Mouse (Mus musculus) heart, embryonic 11.5 days (tissue): Measurements from ENCODE around the gene Ibtk. TPM values are rescaled to one million over a fixed set of nuclear protein-coding genes. Genes with fewer than 3 reads are reported as not detected.

ENCODE experiments used
- ATAC-seq: fragments of 200-750 bp; cut with Nextera tagmentation; replicated peaks from 2 replicates; pipeline ENCODE4 v1.8.0; 2017; ENCODE audit warnings: moderate library complexity; ENCODE audit not compliant: insufficient number of reproducible peaks, low FRiP score, low TSS enrichment
- H3K27ac ChIP-seq: fragments of 300-500 bp; sonication (generic); 2 replicates; pipeline ENCODE4 v1.5.1; 2014; ENCODE audit warnings: mild to moderate bottlenecking, low read depth, low read length
- H3K27me3 ChIP-seq: fragments of 300-500 bp; sonication (generic); 2 replicates; pipeline ENCODE4 v1.6.1; 2014; ENCODE audit warnings: mild to moderate bottlenecking, low read length, mixed read lengths; ENCODE audit not compliant: control insufficient read depth, insufficient read depth
- H3K36me3 ChIP-seq: fragments of 300-500 bp; sonication (generic); 2 replicates; pipeline ENCODE4 v1.6.1; 2014; ENCODE audit warnings: mild to moderate bottlenecking, low read length, moderate library complexity, mixed read lengths; ENCODE audit not compliant: control insufficient read depth, insufficient read depth
- H3K4me1 ChIP-seq: fragments of 300-500 bp; sonication (generic); 2 replicates; pipeline ENCODE4 v1.6.1; 2014; ENCODE audit warnings: low read length; ENCODE audit not compliant: control insufficient read depth, insufficient read depth
- H3K4me2 ChIP-seq: fragments of 300-500 bp; sonication (generic); 2 replicates; pipeline ENCODE4 v1.6.1; 2014; ENCODE audit warnings: mild to moderate bottlenecking, moderate library complexity
- H3K4me3 ChIP-seq: fragments of 300-500 bp; sonication (generic); 2 replicates; pipeline ENCODE4 v1.5.1; 2014; ENCODE audit warnings: low read depth, low read length
- H3K9ac ChIP-seq: fragments of 300-500 bp; sonication (generic); 2 replicates; pipeline ENCODE4 v1.6.1; 2014; ENCODE audit warnings: mild to moderate bottlenecking, low read depth, low read length, moderate library complexity
- H3K9me3 ChIP-seq: fragments of 300-500 bp; sonication (generic); replicated peaks from 2 replicates; pipeline ENCODE4 v1.6.1; 2016; ENCODE audit warnings: low read length; ENCODE audit not compliant: control insufficient read depth
- WGBS: fragments of 180-500 bp; shearing (Covaris S2); extraction: QIAGEN DNeasy Blood & Tissue Kit; methylation state at CpG from one replicate; pipeline ENCODE4 v1.1.7; 2014; ENCODE audit not compliant: insufficient replicate concordance; 5-methylcytosine and 5-hydroxymethylcytosine counted together
- polyA plus RNA-seq: library from polyadenylated mRNA; unstranded; fragments of >200 nt; fragmentation: Nextera tagmentation; extraction: Ambion mirVana; gene quantifications from 2 replicates; pipeline ENCODE4 v1.2.1, GENCODE M21; 2014

Ibtk gene
- polyA plus RNA-seq, 1 experiment from 2014 or later, result 33.0 TPM

- Histone ChIP-seq H3K27ac (no peak overlapping the region), H3K4me1 (no peaks in the 10 kb centered on the region), H3K36me3 (peaks cover 11% of the 10 kb centered on the region), H3K9ac (no peak overlapping the region), H3K9me3 (no peaks in the 10 kb centered on the region; the same call in 1 of the 2 replicates), H3K4me3 (no peak overlapping the region), H3K4me2 (no peak overlapping the region), H3K27me3 (no peaks in the 10 kb centered on the region)
- WGBS, result 85% methylated on average over 6 of the region's 6 CpGs
- ATAC-seq, result no peak
Observed at GRCm38 (mm10) chr9:85685010-85685409, 64.1 kb downstream of the Ibtk start.

GRCm38 (mm10) chr9:85675131-85675905 is 73.8 kb downstream of the Ibtk start:
- Histone ChIP-seq H3K4me3 (no peak overlapping the region), H3K4me1 (no peaks in the 10 kb centered on the region), H3K27ac (no peak overlapping the region), H3K9ac (no peak overlapping the region), H3K4me2 (no peak overlapping the region), H3K27me3 (no peaks in the 10 kb centered on the region), H3K36me3 (no peaks in the 10 kb centered on the region), H3K9me3 (no peaks in the 10 kb centered on the region)
- no peak for ATAC-seq
- 79% methylated on average over 10 of the region's 10 CpGs for WGBS

DNA sequence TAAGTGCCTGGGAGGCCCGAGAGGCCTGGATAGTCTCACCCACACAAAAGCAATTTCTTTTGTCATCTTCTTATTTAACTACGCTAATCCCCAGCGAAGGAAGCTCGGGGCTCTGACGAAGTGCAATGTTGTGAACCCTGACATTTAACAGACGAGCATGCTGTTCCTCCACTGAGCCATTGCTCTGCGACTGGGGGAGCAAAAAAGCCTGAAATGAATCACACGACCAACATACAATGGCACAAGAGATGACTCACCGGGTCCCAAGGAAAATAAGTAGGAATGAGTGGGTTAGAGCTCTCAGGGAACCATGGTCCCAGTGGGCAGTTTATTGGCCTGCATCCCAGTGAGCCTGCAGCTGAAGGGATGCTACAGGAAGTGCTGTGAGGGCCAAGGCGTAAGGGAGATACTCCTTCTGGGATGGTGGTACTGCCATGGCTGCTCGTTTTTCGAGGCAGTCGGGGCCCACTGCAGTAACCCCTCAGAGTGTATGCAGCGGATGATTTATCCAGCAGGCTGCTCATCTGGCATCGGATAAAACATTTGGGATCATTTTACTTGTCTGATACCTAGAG is 75.1 kb downstream of the Ibtk start:
- Histone ChIP-seq H3K4me2 (no peak overlapping the region; the same call in 1 of the 2 replicates), H3K27ac (no peak overlapping the region)

DNA sequence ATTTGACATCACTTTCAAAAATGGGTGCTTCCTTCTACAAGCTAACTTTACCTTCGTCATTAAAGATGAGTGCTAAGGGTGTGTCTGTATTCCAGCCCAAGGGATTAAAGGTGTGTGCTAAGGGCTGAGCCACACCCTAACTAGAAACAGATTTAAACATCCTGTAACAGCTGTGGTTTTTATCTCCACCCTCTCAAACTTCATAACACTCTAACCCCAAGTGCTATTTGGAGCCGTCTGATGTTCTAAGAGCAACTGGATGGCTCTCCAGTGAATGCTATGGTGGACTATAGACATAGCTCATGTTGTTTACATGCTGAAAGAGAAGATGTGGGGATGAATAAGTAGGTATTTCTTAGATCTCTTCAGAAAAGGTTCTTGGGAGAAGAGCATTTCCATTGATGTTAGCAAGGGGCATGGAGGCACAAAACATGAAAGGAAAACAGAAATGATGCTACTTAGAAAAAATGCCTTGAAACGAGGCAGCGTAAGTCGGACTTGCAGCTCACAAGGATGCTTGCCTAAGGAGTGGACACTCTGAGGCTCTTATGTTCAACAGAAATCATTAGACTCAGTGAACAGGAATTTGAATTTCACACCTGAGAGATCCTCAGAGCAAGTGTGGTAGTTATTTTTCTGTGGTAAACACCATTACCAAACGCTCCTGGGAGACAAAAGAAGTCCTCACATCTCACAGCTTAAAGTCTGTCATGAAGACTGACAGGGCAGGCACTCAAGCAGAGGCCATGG is 77.4 kb downstream of the Ibtk start:
- no peak overlapping the region for H3K4me2 ChIP-seq
- no peaks in the 10 kb centered on the region for H3K9me3 ChIP-seq
- 80% methylated on average over 6 of the region's 6 CpGs for WGBS
- no peak overlapping the region for H3K27ac ChIP-seq
- no peaks in the 10 kb centered on the region for H3K27me3 ChIP-seq
- no peaks in the 10 kb centered on the region for H3K4me1 ChIP-seq
- H3K4me3 ChIP-seq, result no peak overlapping the region
- no peak overlapping the region for H3K9ac ChIP-seq
- H3K36me3 ChIP-seq, result no peaks in the 10 kb centered on the region
- ATAC-seq, result no peak

More for the DNA sequence above, 75.1 kb downstream of the Ibtk start:
- H3K9ac ChIP-seq, result no peak overlapping the region
- no peak; the same call in 1 of the 2 replicates for ATAC-seq
- no peaks in the 10 kb centered on the region for H3K36me3 ChIP-seq
- H3K9me3 ChIP-seq, result no peaks in the 10 kb centered on the region
- WGBS, result 47% methylated on average over 15 of the region's 15 CpGs
- H3K4me3 ChIP-seq, result no peak overlapping the region
- H3K4me1 ChIP-seq, result no peaks in the 10 kb centered on the region
- no peaks in the 10 kb centered on the region for H3K27me3 ChIP-seq

DNA sequence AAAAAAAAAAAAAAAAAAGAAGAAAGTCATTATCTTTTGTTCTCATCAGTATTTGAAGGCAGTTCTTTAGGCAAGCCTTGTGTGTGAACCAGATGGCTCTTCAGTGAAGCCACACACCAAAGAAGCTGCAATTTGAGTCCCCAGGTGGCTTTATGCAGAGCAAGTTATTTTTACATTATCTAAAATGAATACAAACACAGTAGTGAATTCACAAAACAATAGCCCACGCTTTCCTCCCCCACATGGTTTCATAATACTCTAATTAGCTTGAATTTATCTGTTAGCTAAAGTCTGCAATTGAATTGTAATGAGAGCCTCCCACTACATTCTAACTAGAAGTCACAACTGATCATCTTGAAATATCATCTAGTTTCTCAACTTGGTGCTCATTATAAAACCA is 84.8 kb downstream of the Ibtk start:
- 79% methylated on average over 1 of the region's 1 CpGs for WGBS
- Histone ChIP-seq H3K4me2 (no peak overlapping the region), H3K36me3 (no peaks in the 10 kb centered on the region), H3K4me3 (no peak overlapping the region), H3K27ac (no peak overlapping the region), H3K9ac (no peak overlapping the region), H3K4me1 (peaks cover 4% of the 10 kb centered on the region; the same call in 1 of the 2 replicates), H3K9me3 (no peaks in the 10 kb centered on the region), H3K27me3 (no peaks in the 10 kb centered on the region)
- ATAC-seq, result no peak

DNA sequence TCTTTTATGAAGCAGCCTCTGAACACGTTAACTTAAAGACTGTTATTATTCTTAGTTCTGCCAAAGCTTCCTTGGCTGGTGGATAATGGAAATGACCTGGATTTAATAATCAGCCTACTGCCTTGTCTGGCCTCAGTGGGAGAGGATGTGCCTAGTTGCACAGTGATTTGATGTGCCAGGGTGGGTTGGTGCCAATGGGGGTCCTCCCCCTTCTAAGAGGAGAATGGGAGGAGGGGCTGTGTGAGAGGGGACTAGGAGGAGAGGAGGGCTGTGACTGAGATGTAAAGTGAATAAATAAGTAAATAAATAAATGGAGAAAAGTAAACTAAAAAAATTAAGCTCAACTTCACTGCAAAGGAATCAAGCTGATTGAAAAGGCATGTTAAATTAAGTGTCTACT is 85.3 kb downstream of the Ibtk start:
- Histone ChIP-seq H3K4me2 (no peak overlapping the region), H3K27me3 (no peaks in the 10 kb centered on the region), H3K9ac (no peak overlapping the region), H3K36me3 (no peaks in the 10 kb centered on the region), H3K27ac (no peak overlapping the region), H3K9me3 (no peaks in the 10 kb centered on the region), H3K4me1 (peaks cover 4% of the 10 kb centered on the region; the same call in 1 of the 2 replicates), H3K4me3 (no peak overlapping the region)
- ATAC-seq, result no peak
- 88% methylated on average over 1 of the region's 1 CpGs for WGBS

GRCm38 (mm10) chr9:85663091-85663490 is 86.0 kb downstream of the Ibtk start:
- H3K4me1 ChIP-seq, result peaks cover 4% of the 10 kb centered on the region; the same call in 1 of the 2 replicates
- no peak for ATAC-seq
- WGBS, result 23% methylated on average over 8 of the region's 8 CpGs
- H3K27ac ChIP-seq, result no peak overlapping the region
- no peak overlapping the region for H3K4me3 ChIP-seq
- no peaks in the 10 kb centered on the region for H3K36me3 ChIP-seq
- H3K4me2 ChIP-seq, result peak overlapping the region; percentile 24; the same call in 1 of the 2 replicates
- no peaks in the 10 kb centered on the region for H3K27me3 ChIP-seq
- H3K9ac ChIP-seq, result no peak overlapping the region; the same call in 1 of the 2 replicates
- no peaks in the 10 kb centered on the region for H3K9me3 ChIP-seq

DNA sequence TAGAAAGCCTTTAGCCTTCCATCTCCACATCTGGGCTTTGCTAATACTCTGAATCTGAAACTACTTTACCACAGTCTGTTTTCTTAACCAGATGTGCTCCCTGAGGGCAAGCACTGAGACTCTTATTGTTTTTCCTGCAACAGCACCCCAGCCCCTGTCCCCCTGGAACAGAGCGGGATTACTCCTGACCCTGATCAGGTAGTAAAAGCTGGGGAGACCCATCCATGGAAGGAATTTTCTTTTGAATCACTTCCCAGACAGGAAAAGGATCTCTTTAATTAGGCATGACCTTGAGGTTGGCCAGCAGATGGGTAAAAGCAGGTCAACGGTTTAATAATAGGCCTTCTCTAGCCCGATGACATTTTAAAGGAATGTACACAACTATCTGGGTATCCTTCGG is 95.7 kb downstream of the Ibtk start:
- ATAC-seq, result no peak
- H3K27ac ChIP-seq, result no peak overlapping the region
- no peaks in the 10 kb centered on the region for H3K27me3 ChIP-seq
- WGBS, result 66% methylated on average over 4 of the region's 4 CpGs
- no peak overlapping the region for H3K4me3 ChIP-seq
- H3K4me2 ChIP-seq, result no peak overlapping the region
- no peaks in the 10 kb centered on the region for H3K4me1 ChIP-seq
- H3K9ac ChIP-seq, result no peak overlapping the region
- H3K9me3 ChIP-seq, result 0 out of 2 replicates have a peak, but pooled peaks cover 2% of the 10 kb centered on the region
- H3K36me3 ChIP-seq, result no peaks in the 10 kb centered on the region
